Mouse (Mus musculus) cortical plate, adult 2 months (tissue): ENCODE results near the gene Ptprm.

Source experiments
- CTCF ChIP-seq: fragments of 200-500 bp; IDR thresholded peaks from 2 replicates; pipeline ENCODE4 v1.5.1; 2011; ENCODE audit warnings: mild to moderate bottlenecking, control low read depth, low read length; ENCODE audit not compliant: insufficient read depth; ENCODE audit errors: extremely low read depth
- POLR2A ChIP-seq: fragments of 200-500 bp; IDR thresholded peaks from 2 replicates; pipeline ENCODE4 v1.6.1; 2011; ENCODE audit warnings: mild to moderate bottlenecking, low read length, control low read depth; ENCODE audit not compliant: insufficient read depth; ENCODE audit errors: extremely low read depth

GRCm38 (mm10) chr17:66687543-66687942 lies 666.7 kb downstream of the Ptprm start:
- TF ChIP-seq CTCF (no peak), POLR2A (no peak)
